14 mouse cellular contexts compared by ENCODE assay signal in the genomic region with DNA sequence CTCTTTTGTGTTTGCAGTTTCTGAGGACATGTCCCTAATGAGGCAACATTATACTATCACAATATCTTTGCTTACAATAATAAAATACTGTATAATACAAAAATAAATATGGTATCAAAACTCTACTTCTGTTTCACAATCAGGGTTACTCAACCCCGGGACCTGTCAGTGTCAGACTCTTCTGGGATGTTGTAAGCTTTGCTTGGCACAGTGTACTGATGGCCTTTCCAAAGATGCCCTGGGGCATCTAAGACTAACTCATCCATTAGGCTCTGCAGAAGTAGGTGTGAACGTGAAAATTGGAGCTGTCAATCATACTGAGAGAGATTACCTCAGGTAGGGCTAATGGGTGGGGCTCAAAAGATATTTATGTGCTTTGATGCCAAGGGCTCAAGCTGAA.
"Had no signal": no experiment of that assay in that cellular context is flagged by ENCODE, and none has a peak within 500 bp of the region (broad histone marks: within the 10 kb centered on the region; RNA-seq: fewer than 3 reads in every experiment).

No protein-coding gene starts in this region.

- H3K9me3 ChIP-seq: limb, embryonic 12.5 days; limb, embryonic 15.5 days; liver, embryonic 12.5 days; liver, embryonic 15.5 days had no signal

- H3K4me3 ChIP-seq: limb, embryonic 12.5 days; limb, embryonic 15.5 days; liver, embryonic 12.5 days; liver, embryonic 15.5 days had no signal

- H3K9ac ChIP-seq: limb, embryonic 12.5 days; limb, embryonic 15.5 days; liver, embryonic 12.5 days; liver, embryonic 15.5 days had no signal

- H3K27me3 ChIP-seq: limb, embryonic 12.5 days; limb, embryonic 15.5 days; liver, embryonic 12.5 days; liver, embryonic 15.5 days had no signal

- H3K4me1 ChIP-seq: limb, embryonic 12.5 days; limb, embryonic 15.5 days; liver, embryonic 12.5 days; liver, embryonic 15.5 days had no signal

- H3K4me2 ChIP-seq: limb, embryonic 12.5 days; limb, embryonic 15.5 days; liver, embryonic 12.5 days; liver, embryonic 15.5 days; midbrain, embryonic 11.5 days had no signal

- H3K36me3 ChIP-seq: limb, embryonic 12.5 days; limb, embryonic 15.5 days; liver, embryonic 12.5 days; liver, embryonic 15.5 days had no signal

- DNase-seq: kidney, postnatal 14 days; kidney, postnatal 4 days; left cerebral cortex, postnatal 4 days; lung, adult 2 months; lung, postnatal 14 days; lung, postnatal 4 days; midbrain, embryonic 14.5 days; thymus, adult 18-20 months; thymus, postnatal 36 days had no signal

- ATAC-seq: liver, embryonic 12.5 days had no signal

- H3K27ac ChIP-seq: limb, embryonic 12.5 days; limb, embryonic 15.5 days; liver, embryonic 12.5 days; liver, embryonic 15.5 days had no signal
